Mouse (Mus musculus) heart, embryonic 14.5 days (tissue): ENCODE data around the gene Gprin3. TPM values are rescaled to one million over a fixed set of nuclear protein-coding genes. Genes with fewer than 3 reads are reported as not detected.

ENCODE experiments used
- ATAC-seq: fragments of 200-750 bp; cut with Nextera tagmentation; 2 replicates; pipeline ENCODE4 v1.8.0; 2017; ENCODE audit warnings: low read depth, moderate TSS enrichment; ENCODE audit not compliant: insufficient number of reproducible peaks, insufficient read depth, low FRiP score
- H3K27ac ChIP-seq, 2 experiments: fragments of 200-500 bp in 1 of 2; fragments of 300-500 bp in 1 of 2; sonication (generic) in 1 of 2; replicated peaks in 1 of 2; 2 replicates each; pipeline ENCODE4 v1.5.1; 2012 to 2014; ENCODE audit warnings: low read depth in 2 of 2, low read length in 2 of 2, control low read depth in 1 of 2, mild to moderate bottlenecking in 1 of 2, mixed read lengths in 1 of 2; ENCODE audit not compliant: control insufficient read depth in 1 of 2, insufficient read depth in 1 of 2
- H3K27me3 ChIP-seq: fragments of 300-500 bp; sonication (generic); 2 replicates; pipeline ENCODE4 v1.6.1; 2014; ENCODE audit warnings: mild to moderate bottlenecking, low read length, control low read depth; ENCODE audit not compliant: control insufficient read depth, insufficient read depth
- H3K36me3 ChIP-seq: fragments of 300-500 bp; sonication (generic); 2 replicates; pipeline ENCODE4 v1.6.1; 2014; ENCODE audit warnings: mild to moderate bottlenecking, control low read depth, low read length, mixed read lengths; ENCODE audit not compliant: control insufficient read depth, insufficient read depth
- H3K4me1 ChIP-seq, 2 experiments: fragments of 200-500 bp in 1 of 2; fragments of 300-500 bp in 1 of 2; sonication (generic) in 1 of 2; 2 replicates each; pipeline ENCODE4 v1.6.1; 2012 to 2014; ENCODE audit warnings: low read length in 2 of 2, control low read depth in 1 of 2, mixed read lengths in 1 of 2; ENCODE audit not compliant: control insufficient read depth in 2 of 2, insufficient read depth in 2 of 2
- H3K4me2 ChIP-seq: fragments of 300-500 bp; sonication (generic); 2 replicates; pipeline ENCODE4 v1.6.1; 2014; ENCODE audit warnings: mild to moderate bottlenecking, low read length
- H3K4me3 ChIP-seq, 2 experiments: fragments of 200-500 bp in 1 of 2; fragments of 300-500 bp in 1 of 2; sonication (generic) in 1 of 2; 2 replicates each; pipeline ENCODE4 v1.5.1; 2012 to 2014; ENCODE audit warnings: low read length in 2 of 2, mild to moderate bottlenecking in 2 of 2, control low read depth in 1 of 2, low read depth in 1 of 2, moderate library complexity in 1 of 2; ENCODE audit not compliant: control insufficient read depth in 1 of 2, insufficient read depth in 1 of 2
- H3K9ac ChIP-seq: fragments of 300-500 bp; sonication (generic); 2 replicates; pipeline ENCODE4 v1.6.1; 2014; ENCODE audit warnings: mild to moderate bottlenecking, low read length
- H3K9me3 ChIP-seq: fragments of 300-500 bp; sonication (generic); 2 replicates; pipeline ENCODE4 v1.6.1; 2016; ENCODE audit warnings: low read length, control low read depth; ENCODE audit not compliant: control insufficient read depth
- WGBS: fragments of 180-500 bp; shearing (Covaris S2); extraction: QIAGEN DNeasy Blood & Tissue Kit; methylation state at CpG from one replicate; pipeline ENCODE4 v1.1.7; 2014; 5-methylcytosine and 5-hydroxymethylcytosine counted together
- polyA plus RNA-seq: library from polyadenylated mRNA; unstranded; fragments of >200 nt; fragmentation: Nextera tagmentation; extraction: Ambion mirVana; gene quantifications from 2 replicates; pipeline ENCODE4 v1.2.1, GENCODE M21; 2014

The Gprin3 gene
- 6.4 and 7.3 TPM in 2 replicates for polyA plus RNA-seq

GRCm38 (mm10) chr6:59425824-59426533 is at the start of gene Gprin3:
Gene Gprin3, minus strand, starts transcription at chr6:59426294.
- H3K9me3 ChIP-seq, result no peaks in the 10 kb centered on the region
- 6% methylated on average over 33 of the region's 34 CpGs for WGBS
- H3K4me2 ChIP-seq, result peak within 1 kb of the TSS; percentile 86
- H3K4me3 ChIP-seq, result peak within 1 kb of the TSS; percentile 50 to 60
- H3K36me3 ChIP-seq, result no peaks in the 10 kb centered on the region
- no peaks in the 10 kb centered on the region for H3K27me3 ChIP-seq
- peak within 1 kb of the TSS; percentile 58 to 80 for H3K27ac ChIP-seq
- peaks cover 2 to 13% of the 10 kb centered on the region in 2 experiments; a peak in 2 of 4 replicates for H3K4me1 ChIP-seq
- peak; percentile 87 for ATAC-seq
- H3K9ac ChIP-seq, result peak within 1 kb of the TSS; percentile 82

- H3K9ac ChIP-seq, result no peak overlapping the region
- no peaks in the 10 kb centered on the region for H3K36me3 ChIP-seq
- no peak overlapping the region for H3K4me2 ChIP-seq
- no peak overlapping the region for H3K4me3 ChIP-seq
- no peaks in the 10 kb centered on the region for H3K9me3 ChIP-seq
- no peak for ATAC-seq
- H3K27me3 ChIP-seq, result no peaks in the 10 kb centered on the region
- H3K27ac ChIP-seq, result no peak overlapping the region
- no peaks in the 10 kb centered on the region for H3K4me1 ChIP-seq
Measured at GRCm38 (mm10) chr6:59458861-59459260, 32.8 kb upstream of the Gprin3 start.

GRCm38 (mm10) chr6:59456116-59456515 is 30.0 kb upstream of the Gprin3 start:
- WGBS, result 63% methylated on average over 1 of the region's 1 CpGs
- H3K27me3 ChIP-seq, result no peaks in the 10 kb centered on the region
- H3K4me2 ChIP-seq, result no peak overlapping the region
- H3K36me3 ChIP-seq, result no peaks in the 10 kb centered on the region
- no peaks in the 10 kb centered on the region for H3K9me3 ChIP-seq
- H3K4me1 ChIP-seq, result no peaks in the 10 kb centered on the region
- no peak overlapping the region for H3K4me3 ChIP-seq
- no peak overlapping the region for H3K27ac ChIP-seq
- no peak for ATAC-seq
- no peak overlapping the region for H3K9ac ChIP-seq

GRCm38 (mm10) chr6:59451348-59451747 is 25.3 kb upstream of the Gprin3 start:
- Histone ChIP-seq H3K4me1 (no peaks in the 10 kb centered on the region), H3K27me3 (no peaks in the 10 kb centered on the region), H3K9me3 (no peaks in the 10 kb centered on the region), H3K9ac (no peak overlapping the region), H3K4me2 (no peak overlapping the region), H3K36me3 (no peaks in the 10 kb centered on the region), H3K27ac (no peak overlapping the region), H3K4me3 (no peak overlapping the region)
- WGBS, result 67% methylated on average over 3 of the region's 3 CpGs
- no peak for ATAC-seq

GRCm38 (mm10) chr6:59445101-59445503 is 19.0 kb upstream of the Gprin3 start:
- 72% methylated on average over 3 of the region's 3 CpGs for WGBS
- Histone ChIP-seq H3K27me3 (no peaks in the 10 kb centered on the region), H3K9me3 (no peaks in the 10 kb centered on the region), H3K9ac (no peak overlapping the region), H3K4me1 (no peaks in the 10 kb centered on the region), H3K4me3 (no peak overlapping the region), H3K4me2 (no peak overlapping the region), H3K27ac (no peak overlapping the region), H3K36me3 (no peaks in the 10 kb centered on the region)
- ATAC-seq, result no peak

- 42% methylated on average over 3 of the region's 3 CpGs for WGBS
- H3K36me3 ChIP-seq, result no peaks in the 10 kb centered on the region
- H3K9me3 ChIP-seq, result no peaks in the 10 kb centered on the region
- no peaks in the 10 kb centered on the region for H3K27me3 ChIP-seq
- no peaks in the 10 kb centered on the region for H3K4me1 ChIP-seq
- no peak for ATAC-seq
- H3K4me2 ChIP-seq, result no peak overlapping the region
- no peak overlapping the region for H3K27ac ChIP-seq
- H3K4me3 ChIP-seq, result no peak overlapping the region
- H3K9ac ChIP-seq, result no peak overlapping the region
Measured at GRCm38 (mm10) chr6:59435906-59436305, 9.8 kb upstream of the Gprin3 start.

- no peaks in the 10 kb centered on the region for H3K36me3 ChIP-seq
- no peak overlapping the region for H3K4me3 ChIP-seq
- no peaks in the 10 kb centered on the region for H3K9me3 ChIP-seq
- no peak for ATAC-seq
- no peaks in the 10 kb centered on the region for H3K27me3 ChIP-seq
- WGBS, result 29% methylated on average over 1 of the region's 1 CpGs
- H3K9ac ChIP-seq, result no peak overlapping the region
- H3K4me2 ChIP-seq, result no peak overlapping the region
- no peaks in the 10 kb centered on the region for H3K4me1 ChIP-seq
- H3K27ac ChIP-seq, result no peak overlapping the region
Measured at GRCm38 (mm10) chr6:59433116-59433515, 7.0 kb upstream of the Gprin3 start.

GRCm38 (mm10) chr6:59426534-59426885 is 416 bp upstream of the Gprin3 start:
- WGBS, result 45% methylated on average over 3 of the region's 3 CpGs
- Histone ChIP-seq H3K9ac (peak overlapping the region; percentile 82), H3K27me3 (no peaks in the 10 kb centered on the region), H3K9me3 (no peaks in the 10 kb centered on the region), H3K4me1 (peaks cover 2 to 13% of the 10 kb centered on the region in 2 experiments; a peak in 2 of 4 replicates), H3K4me2 (peak overlapping the region; percentile 86), H3K36me3 (no peaks in the 10 kb centered on the region), H3K27ac (peak overlapping the region; percentile 14 to 80; a peak in 3 of 4 replicates), H3K4me3 (peak overlapping the region; percentile 50 to 60)
- ATAC-seq, result peak; percentile 43
